In genomic region chr2:84737451-84737925, GRCm38 (mm10) we compare ENCODE assay signal across 9 mouse cellular contexts. TPM values are rescaled to one million over a fixed set of nuclear protein-coding genes. Genes with fewer than 3 reads are reported as not detected.
DNase-seq lines count a peak whose midpoint lies in the region; ATAC-seq lines count a peak whose summit lies in the region.
"Had no signal": no experiment of that assay in that cellular context is flagged by ENCODE, and none has a peak within 500 bp of the region (broad histone marks: within the 10 kb centered on the region; RNA-seq: fewer than 3 reads in every experiment).

No protein-coding gene starts in this region.

- H3K9me3 ChIP-seq in kidney, embryonic 15.5 days (replicated peaks), result no peaks in the 10 kb centered on the region
- no peaks in the 10 kb centered on the region for H3K9me3 ChIP-seq in embryonic facial prominence, embryonic 12.5 days
- H3K9me3 ChIP-seq in intestine, embryonic 16.5 days (ENCODE audit: control insufficient read depth, low read length), result no peaks in the 10 kb centered on the region
- H3K9me3 ChIP-seq in midbrain, embryonic 15.5 days, result no peaks in the 10 kb centered on the region

- no peak for DNase-seq in kidney, postnatal 14 days
- no peak for DNase-seq in frontal cortex, postnatal 14 days (ENCODE audit: low spot score in 2 of 2)
- no peak for DNase-seq in urinary bladder, postnatal 25 days (ENCODE audit: low spot score)
- DNase-seq in frontal cortex, adult 2 months (ENCODE audit: extremely low spot score in 1 of 2, low spot score in 1 of 2), result no peak

- H3K4me1 ChIP-seq in kidney, embryonic 15.5 days, result peaks cover 94% of the 10 kb centered on the region
- peaks cover 85% of the 10 kb centered on the region for H3K4me1 ChIP-seq in embryonic facial prominence, embryonic 12.5 days
- H3K4me1 ChIP-seq in intestine, embryonic 16.5 days (ENCODE audit: control insufficient read depth, insufficient read depth, low read length), result peaks cover 60% of the 10 kb centered on the region
- H3K4me1 ChIP-seq in midbrain, embryonic 15.5 days, result peaks cover 84% of the 10 kb centered on the region

- H3K4me3 ChIP-seq in kidney, embryonic 15.5 days (replicated peaks), result peak overlapping the region; percentile 19
- no peak overlapping the region for H3K4me3 ChIP-seq in embryonic facial prominence, embryonic 12.5 days
- H3K4me3 ChIP-seq in intestine, embryonic 16.5 days (ENCODE audit: low read length), result no peak overlapping the region
- H3K4me3 ChIP-seq in midbrain, embryonic 15.5 days, result peak overlapping the region; percentile 62

- no peaks in the 10 kb centered on the region for H3K27me3 ChIP-seq in kidney, embryonic 15.5 days
- no peaks in the 10 kb centered on the region for H3K27me3 ChIP-seq in embryonic facial prominence, embryonic 12.5 days
- peaks cover 9% of the 10 kb centered on the region for H3K27me3 ChIP-seq in intestine, embryonic 16.5 days (replicated peaks; ENCODE audit: control insufficient read depth, insufficient read depth, low read length)
- no peaks in the 10 kb centered on the region for H3K27me3 ChIP-seq in midbrain, embryonic 15.5 days (replicated peaks)

- peaks cover 17% of the 10 kb centered on the region for H3K36me3 ChIP-seq in kidney, embryonic 15.5 days
- peaks cover 14% of the 10 kb centered on the region; the same call in 1 of the 2 replicates for H3K36me3 ChIP-seq in embryonic facial prominence, embryonic 12.5 days
- H3K36me3 ChIP-seq in intestine, embryonic 16.5 days (ENCODE audit: control insufficient read depth, insufficient read depth, low read length), result no peaks in the 10 kb centered on the region
- H3K36me3 ChIP-seq in midbrain, embryonic 15.5 days (replicated peaks), result no peaks in the 10 kb centered on the region

- peak; percentile 53 for ATAC-seq in kidney, embryonic 15.5 days (replicated peaks; ENCODE audit: low FRiP score)
- no peak for ATAC-seq in embryonic facial prominence, embryonic 12.5 days (ENCODE audit: insufficient number of reproducible peaks, insufficient read depth, low FRiP score, low TSS enrichment)
- ATAC-seq in intestine, embryonic 16.5 days, result peak; percentile 14
- 0 out of 2 replicates have a peak, but pooled peaks have one; percentile 0 for ATAC-seq in midbrain, embryonic 15.5 days (replicated peaks)

- H3K4me2 ChIP-seq in kidney, embryonic 15.5 days, result peak overlapping the region; percentile 72
- peak overlapping the region; percentile 97 for H3K4me2 ChIP-seq in embryonic facial prominence, embryonic 12.5 days (replicated peaks)
- peak overlapping the region; percentile 21; the same call in 1 of the 2 replicates for H3K4me2 ChIP-seq in intestine, embryonic 16.5 days (ENCODE audit: low read depth, low read length)
- H3K4me2 ChIP-seq in midbrain, embryonic 15.5 days, result peak overlapping the region; percentile 78

- H3K27ac ChIP-seq in kidney, embryonic 15.5 days, result peak overlapping the region; percentile 87
- H3K27ac ChIP-seq in embryonic facial prominence, embryonic 12.5 days, result peak overlapping the region; percentile 83
- peak overlapping the region; percentile 25; the same call in 1 of the 2 replicates for H3K27ac ChIP-seq in intestine, embryonic 16.5 days (ENCODE audit: low read length)
- H3K27ac ChIP-seq in midbrain, embryonic 15.5 days, result peak overlapping the region; percentile 43
- H3K27ac ChIP-seq: macrophage had no signal

- no peak overlapping the region; the same call in 1 of the 2 replicates for H3K9ac ChIP-seq in kidney, embryonic 15.5 days
- H3K9ac ChIP-seq in embryonic facial prominence, embryonic 12.5 days, result no peak overlapping the region
- 0 out of 2 replicates have a peak overlapping the region, but pooled peaks have one; percentile 41 for H3K9ac ChIP-seq in intestine, embryonic 16.5 days (ENCODE audit: low read depth, low read length)
- 0 out of 2 replicates have a peak overlapping the region, but pooled peaks have one; percentile 16 for H3K9ac ChIP-seq in midbrain, embryonic 15.5 days

- WGBS in kidney, embryonic 15.5 days, result 7% methylated on average over 8 of the region's 8 CpGs
- 6% methylated on average over 8 of the region's 8 CpGs for WGBS in embryonic facial prominence, embryonic 12.5 days
- 10% methylated on average over 8 of the region's 8 CpGs for WGBS in intestine, embryonic 16.5 days
- WGBS in midbrain, embryonic 15.5 days, result 9% methylated on average over 8 of the region's 8 CpGs

RNA-seq across cellular contexts. Expression of gene Ypel4, which starts 3.6 kb away (rescaled TPM):
- polyA plus RNA-seq in kidney, embryonic 15.5 days (2015; fragmentation: Nextera tagmentation; extraction: Ambion mirVana), result 8.7 and 9.4 TPM in 2 replicates
- polyA plus RNA-seq in embryonic facial prominence, embryonic 12.5 days (2016; fragmentation: Nextera tagmentation; extraction: Ambion mirVana), result 12.3 and 13.7 TPM in 2 replicates
- 4.3 and 6.0 TPM in 2 replicates for polyA plus RNA-seq in intestine, embryonic 16.5 days (2015; fragmentation: Nextera tagmentation; extraction: Ambion mirVana)
- polyA plus RNA-seq in midbrain, embryonic 15.5 days (2015; fragmentation: Nextera tagmentation; extraction: Ambion mirVana), result 27.5 and 28.0 TPM in 2 replicates
- polyA plus RNA-seq in frontal cortex, adult 2 months (2012; rRNA removed), result 165 and 172 TPM in 2 replicates
- polyA plus RNA-seq: macrophage had no signal

RNA-seq across cellular contexts. Expression of gene Gm19426, which starts 6.0 kb away (rescaled TPM):
- polyA plus RNA-seq in kidney, embryonic 15.5 days (2015; fragmentation: Nextera tagmentation; extraction: Ambion mirVana), result 13.2 and 13.7 TPM in 2 replicates
- 13.0 and 13.9 TPM in 2 replicates for polyA plus RNA-seq in embryonic facial prominence, embryonic 12.5 days (2016; fragmentation: Nextera tagmentation; extraction: Ambion mirVana)
- polyA plus RNA-seq in intestine, embryonic 16.5 days (2015; fragmentation: Nextera tagmentation; extraction: Ambion mirVana), result 5.1 and 5.4 TPM in 2 replicates
- 3.6 and 4.6 TPM in 2 replicates for polyA plus RNA-seq in midbrain, embryonic 15.5 days (2015; fragmentation: Nextera tagmentation; extraction: Ambion mirVana)
- 2.8 and 3.7 TPM in 2 replicates for polyA plus RNA-seq in frontal cortex, adult 2 months (2012; rRNA removed)
- polyA plus RNA-seq: macrophage had no signal

RNA-seq across cellular contexts. Expression of gene Clp1, which starts 10.3 kb away (rescaled TPM):
- 29.1 and 31.6 TPM in 2 replicates for polyA plus RNA-seq in kidney, embryonic 15.5 days (2015; fragmentation: Nextera tagmentation; extraction: Ambion mirVana)
- 41.9 and 43.8 TPM in 2 replicates for polyA plus RNA-seq in embryonic facial prominence, embryonic 12.5 days (2016; fragmentation: Nextera tagmentation; extraction: Ambion mirVana)
- polyA plus RNA-seq in intestine, embryonic 16.5 days (2015; fragmentation: Nextera tagmentation; extraction: Ambion mirVana), result 28.3 and 28.4 TPM in 2 replicates
- polyA plus RNA-seq in midbrain, embryonic 15.5 days (2015; fragmentation: Nextera tagmentation; extraction: Ambion mirVana), result 24.4 and 25.2 TPM in 2 replicates
- polyA plus RNA-seq in frontal cortex, adult 2 months (2012; rRNA removed), result 9.4 and 9.7 TPM in 2 replicates

RNA-seq across cellular contexts. Expression of gene Zdhhc5, which starts 22.5 kb away (rescaled TPM):
- polyA plus RNA-seq in kidney, embryonic 15.5 days (2015; fragmentation: Nextera tagmentation; extraction: Ambion mirVana), result 29.8 and 30.2 TPM in 2 replicates
- polyA plus RNA-seq in embryonic facial prominence, embryonic 12.5 days (2016; fragmentation: Nextera tagmentation; extraction: Ambion mirVana), result 31.2 and 33.9 TPM in 2 replicates
- 18.3 and 23.4 TPM in 2 replicates for polyA plus RNA-seq in intestine, embryonic 16.5 days (2015; fragmentation: Nextera tagmentation; extraction: Ambion mirVana)
- 19.0 and 19.9 TPM in 2 replicates for polyA plus RNA-seq in midbrain, embryonic 15.5 days (2015; fragmentation: Nextera tagmentation; extraction: Ambion mirVana)
- 25.7 and 27.2 TPM in 2 replicates for polyA plus RNA-seq in frontal cortex, adult 2 months (2012; rRNA removed)

RNA-seq across cellular contexts. Expression of gene Serping1, which starts 37.8 kb away (rescaled TPM):
- 86.7 and 109 TPM in 2 replicates for polyA plus RNA-seq in kidney, embryonic 15.5 days (2015; fragmentation: Nextera tagmentation; extraction: Ambion mirVana)
- 24.7 and 24.9 TPM in 2 replicates for polyA plus RNA-seq in embryonic facial prominence, embryonic 12.5 days (2016; fragmentation: Nextera tagmentation; extraction: Ambion mirVana)
- polyA plus RNA-seq in intestine, embryonic 16.5 days (2015; fragmentation: Nextera tagmentation; extraction: Ambion mirVana), result 62.5 and 62.6 TPM in 2 replicates
- polyA plus RNA-seq in midbrain, embryonic 15.5 days (2015; fragmentation: Nextera tagmentation; extraction: Ambion mirVana), result 32.9 and 37.0 TPM in 2 replicates
- 13.9 and 17.4 TPM in 2 replicates for polyA plus RNA-seq in frontal cortex, adult 2 months (2012; rRNA removed)

Comparison
In these comparisons a context has a peak if more than half of its experiments do, and no peak if none do; other contexts are left out.
1. H3K27ac ChIP-seq: peak in every context shown above with its lines; median percentile 87 in kidney, embryonic 15.5 days; 83 in embryonic facial prominence, embryonic 12.5 days; 43 in midbrain, embryonic 15.5 days; 25 in intestine, embryonic 16.5 days.
2. H3K4me2 ChIP-seq: peak in every context shown above with its lines; median percentile 97 in embryonic facial prominence, embryonic 12.5 days; 78 in midbrain, embryonic 15.5 days; 72 in kidney, embryonic 15.5 days; 21 in intestine, embryonic 16.5 days.
3. H3K4me3 ChIP-seq: peak in kidney, embryonic 15.5 days (single experiment) and midbrain, embryonic 15.5 days (single experiment); none in embryonic facial prominence, embryonic 12.5 days (single experiment) and intestine, embryonic 16.5 days (single experiment).
4. H3K9ac ChIP-seq: peak in intestine, embryonic 16.5 days (single experiment) and midbrain, embryonic 15.5 days (single experiment); none in kidney, embryonic 15.5 days (single experiment) and embryonic facial prominence, embryonic 12.5 days (single experiment).